Mouse (Mus musculus) cerebral cortex, adult 2 months (tissue): Measurements from ENCODE around the gene Fgfr2.

Source experiments
- WGBS: fragments of 180-500 bp; shearing (Covaris S2); methylation state at CpG from one replicate; pipeline ENCODE4 v1.1.7; 2018; 5-methylcytosine and 5-hydroxymethylcytosine counted together

Gene Fgfr2

DNA sequence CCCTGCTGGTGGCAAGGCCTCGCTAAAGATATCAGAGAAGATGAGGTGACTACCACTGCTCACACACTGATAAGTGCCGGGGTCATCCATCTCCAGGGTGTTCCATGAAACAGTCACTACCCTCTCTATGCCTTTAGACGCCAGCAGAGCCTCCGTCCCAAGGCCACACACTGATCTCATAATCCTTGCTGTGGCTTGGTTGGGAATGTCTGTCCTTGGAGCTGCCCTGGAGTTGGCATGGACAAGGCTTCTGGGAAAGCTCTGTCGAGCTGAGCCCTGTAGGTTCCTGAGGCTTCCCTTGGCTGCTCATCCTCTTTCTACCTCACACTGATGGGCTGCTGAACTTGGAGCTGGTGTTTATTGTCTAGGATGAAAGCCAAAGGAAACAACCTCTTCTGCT lies 2336.4 kb downstream of the Fgfr2 start:
- WGBS: 77% methylated on average over 5 of the region's 5 CpGs

DNA sequence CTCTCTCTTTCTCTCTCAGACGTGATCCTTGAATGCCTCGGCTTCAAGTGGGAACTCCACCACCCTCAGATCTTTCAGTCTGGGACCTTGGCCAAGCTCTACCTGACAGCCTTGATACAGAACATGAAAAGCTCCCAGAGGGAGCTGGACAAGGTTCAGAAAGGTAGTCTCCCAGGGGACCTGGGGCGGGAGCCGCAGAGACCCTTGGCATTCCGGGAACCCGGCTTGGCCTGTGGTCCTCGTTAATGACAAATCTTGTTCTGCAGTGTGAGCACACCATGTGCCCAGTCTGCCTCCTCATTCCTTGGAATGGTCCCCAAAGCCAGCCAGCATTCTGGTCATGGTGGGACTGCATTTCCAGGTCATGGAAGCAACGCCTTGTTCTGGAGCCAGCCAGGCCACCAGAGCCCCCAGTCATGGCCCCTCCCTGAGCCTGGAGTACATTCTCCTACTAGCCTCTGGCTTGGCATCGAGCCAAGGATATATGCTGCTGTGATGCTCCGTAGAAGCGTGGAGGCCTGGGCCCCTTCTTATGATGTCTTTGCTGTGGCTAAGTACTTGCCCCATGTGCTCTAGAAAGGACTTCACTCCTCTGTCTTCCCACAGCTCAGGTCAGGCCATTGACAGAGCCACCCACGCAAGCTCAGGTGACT lies 2337.1 kb downstream of the Fgfr2 start:
- 69% methylated on average over 12 of the region's 12 CpGs for WGBS

DNA sequence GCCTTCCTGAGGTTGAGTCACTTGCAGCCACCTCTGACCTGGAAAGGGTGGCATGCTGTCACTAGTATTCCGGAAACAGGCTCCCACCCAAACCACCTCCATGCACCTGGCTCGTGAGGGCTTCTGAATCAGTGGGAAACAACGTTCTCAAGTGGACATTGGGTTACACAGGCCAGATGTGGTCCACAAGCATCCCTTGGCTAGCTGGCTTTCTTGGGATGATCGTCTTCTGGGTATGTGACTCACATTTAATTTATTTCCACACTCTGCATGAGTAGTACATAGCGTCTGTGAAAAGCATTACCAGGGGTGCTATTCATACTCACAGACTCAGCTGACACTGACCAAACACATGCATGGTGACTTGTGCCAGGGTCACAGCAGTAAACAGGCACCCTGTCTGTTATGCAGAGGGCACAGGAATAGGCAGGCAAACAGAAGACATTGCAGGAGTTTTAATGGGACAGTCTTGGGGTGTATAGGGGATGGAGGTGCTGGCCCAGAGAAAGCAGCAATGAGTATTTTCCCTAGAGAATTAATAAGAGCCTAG lies 2340.6 kb downstream of the Fgfr2 start:
- 74% methylated on average over 5 of the region's 5 CpGs for WGBS

DNA sequence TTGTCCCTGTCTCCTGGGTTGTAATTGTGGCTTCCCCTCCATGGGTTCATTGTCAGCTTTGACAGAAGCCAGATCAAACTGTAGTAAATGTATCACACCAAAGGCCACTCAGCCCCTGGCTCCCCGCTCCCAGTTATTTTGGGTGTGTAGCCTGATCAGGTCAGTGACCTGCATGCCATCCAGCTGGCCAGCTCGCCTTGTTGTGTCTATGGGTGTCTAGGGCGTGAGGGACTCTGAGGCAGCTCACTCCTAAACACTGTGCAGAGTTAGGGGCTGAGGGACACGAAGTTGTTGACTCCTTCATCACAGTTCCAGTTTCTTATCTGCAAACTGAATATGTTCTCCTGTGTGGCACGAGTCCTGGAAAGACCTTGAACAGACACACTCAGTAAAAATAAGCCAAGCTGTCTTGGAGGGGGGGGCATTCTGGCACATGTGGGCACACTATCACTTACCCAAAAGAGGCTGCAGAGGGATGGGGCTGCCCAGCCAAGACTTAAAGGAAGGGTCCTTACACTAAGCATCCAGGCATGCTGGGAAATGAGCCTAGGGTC lies 2342.2 kb downstream of the Fgfr2 start:
- 76% methylated on average over 5 of the region's 5 CpGs for WGBS

DNA sequence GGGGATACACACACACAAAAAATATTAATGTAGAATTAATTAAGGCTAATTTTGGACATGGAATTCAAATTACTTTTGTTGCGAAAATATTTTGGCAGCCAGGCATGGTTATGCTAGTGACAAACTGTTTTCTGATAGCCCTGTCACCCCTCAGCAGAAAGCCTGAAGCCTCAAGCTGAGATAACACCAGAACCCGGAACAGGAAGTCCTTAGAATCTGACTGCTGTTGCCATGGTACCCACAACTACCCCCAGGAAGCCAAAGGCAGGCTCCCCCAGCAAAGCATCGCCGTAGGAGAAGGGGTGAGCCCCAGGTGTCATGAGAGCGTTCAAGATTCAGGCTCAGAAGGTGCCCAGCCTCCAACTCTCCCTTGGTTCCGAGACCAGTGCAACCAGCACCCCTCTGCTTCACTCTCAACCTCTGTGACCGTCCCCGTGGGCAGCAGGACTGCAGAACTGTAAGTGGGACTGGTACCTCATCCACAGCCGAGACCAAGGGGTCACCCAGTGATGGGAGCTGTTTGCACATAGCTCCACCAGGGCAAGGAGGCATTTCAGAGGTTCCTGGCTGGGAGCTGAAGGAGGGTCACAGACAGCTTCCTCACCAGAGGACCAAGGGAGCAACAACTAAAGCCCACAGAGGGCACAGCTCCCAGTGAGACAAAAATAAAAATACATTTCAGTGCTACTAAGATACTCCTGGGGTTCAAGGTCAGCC lies 2349.1 kb downstream of the Fgfr2 start, which contains the start of gene Btbd16:
Gene Btbd16, plus strand, starts transcription at position 156 of the 717 bp plus-strand sequence.
- WGBS: 69% methylated on average over 9 of the region's 9 CpGs

DNA sequence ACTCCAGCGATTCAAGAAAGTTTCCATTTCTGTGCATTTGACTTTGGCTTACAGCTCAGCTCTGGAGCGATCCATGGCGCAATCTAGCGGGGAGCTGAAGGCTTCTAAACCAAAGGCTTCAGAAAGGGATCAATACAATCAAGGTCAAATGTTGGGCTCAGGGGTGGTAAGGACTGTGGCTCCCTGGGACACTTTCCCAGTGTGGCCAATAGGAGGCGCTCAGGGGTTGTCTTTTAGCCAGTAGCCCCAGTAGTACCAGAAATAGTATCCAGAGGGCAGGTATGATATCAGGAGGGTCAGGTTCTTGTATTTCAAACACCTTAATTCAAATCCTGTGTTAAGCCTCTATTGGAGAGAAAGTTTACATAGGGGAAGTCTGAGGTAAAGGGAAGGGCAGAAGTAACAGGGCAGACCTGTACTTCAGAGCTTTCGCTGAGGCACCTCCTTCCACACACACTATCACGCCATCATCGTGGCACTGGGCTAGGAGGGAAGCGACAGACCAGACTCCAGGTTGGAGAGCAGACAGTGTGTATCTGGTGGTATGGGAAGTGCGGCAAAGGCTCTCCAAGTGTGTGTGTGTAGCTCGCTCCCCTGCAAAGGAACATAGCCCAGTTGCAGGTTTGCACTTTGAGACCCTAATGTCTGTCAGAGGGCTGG lies 2349.8 kb downstream of the Fgfr2 start:
- WGBS: 81% methylated on average over 11 of the region's 11 CpGs

DNA sequence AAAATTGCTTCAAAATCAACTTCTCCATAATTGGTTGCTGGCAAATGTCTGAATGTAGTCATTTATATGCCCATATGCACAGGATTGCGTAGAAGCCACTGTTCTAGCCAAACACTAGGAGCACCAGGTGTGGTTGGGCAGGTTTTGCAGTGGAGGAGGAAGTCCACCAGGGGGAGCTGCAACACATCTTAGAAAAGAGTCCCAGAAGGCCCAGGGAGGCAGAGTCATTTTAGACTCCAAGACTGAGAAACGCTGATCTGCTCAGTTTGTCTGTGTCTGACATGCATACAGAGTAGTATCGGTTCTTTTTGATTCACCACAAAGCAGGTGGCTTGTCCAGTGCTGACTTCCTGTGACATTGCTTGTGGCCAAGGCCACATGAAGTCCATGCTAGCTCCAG lies 2352.4 kb downstream of the Fgfr2 start:
- 16% methylated on average over 3 of the region's 3 CpGs for WGBS

DNA sequence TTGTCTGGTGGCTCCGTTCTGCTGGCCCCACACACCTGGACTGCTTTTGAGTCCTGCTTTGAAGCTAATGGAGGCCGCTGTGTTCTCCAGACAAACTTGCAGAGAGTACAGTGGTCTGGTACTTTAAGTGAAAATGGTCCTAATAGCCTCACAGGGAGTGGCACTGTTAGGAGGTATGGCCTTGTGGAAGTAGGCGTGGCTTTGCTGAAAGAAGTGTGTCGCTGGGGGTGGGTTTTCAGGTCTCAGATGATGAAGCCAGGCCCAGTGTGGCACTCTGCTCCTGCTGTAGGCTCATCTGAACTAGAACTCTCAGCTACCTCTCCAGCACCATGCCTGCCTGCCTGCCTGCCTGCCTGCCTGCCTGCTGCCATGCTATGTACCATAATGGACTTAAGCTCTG lies 2355.0 kb downstream of the Fgfr2 start:
- 97% methylated on average over 4 of the region's 4 CpGs for WGBS

DNA sequence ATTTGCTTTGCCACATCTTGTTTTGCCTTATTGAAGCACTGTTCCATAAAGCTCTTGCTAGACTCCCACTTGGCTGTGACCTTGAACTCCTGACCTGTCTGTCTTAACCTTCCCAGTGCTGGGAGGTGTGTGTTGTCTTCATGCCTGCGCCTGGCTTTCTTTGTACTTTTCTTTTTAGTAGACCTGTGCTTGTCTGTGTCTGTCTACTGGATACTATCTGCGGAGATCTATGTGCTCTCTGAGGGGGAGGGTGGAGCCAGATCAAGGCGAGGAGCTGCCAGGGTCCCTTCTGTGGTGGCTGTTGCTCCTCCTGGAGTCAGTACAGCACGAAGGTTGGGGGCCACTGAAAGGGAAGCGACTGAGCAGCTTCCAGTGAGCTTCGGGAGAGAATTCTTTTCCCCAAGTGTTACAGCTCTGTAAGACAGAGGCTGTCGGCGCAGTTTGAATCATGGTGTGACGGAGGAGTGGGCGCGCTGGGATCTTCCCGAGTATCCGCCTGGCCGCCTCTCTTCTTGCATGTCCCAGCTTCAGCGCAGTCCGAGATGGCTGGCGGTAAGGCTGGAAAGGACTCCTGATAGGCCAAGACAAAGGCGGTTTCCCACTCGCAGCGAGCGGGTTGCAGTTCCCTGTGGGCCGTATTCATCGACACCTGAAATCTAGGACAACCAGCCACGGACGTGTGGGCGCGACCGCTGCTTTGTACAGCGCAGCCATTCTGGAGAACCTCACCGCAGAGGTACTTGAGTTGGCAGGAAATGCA lies 2356.6 kb downstream of the Fgfr2 start:
- WGBS: 83% methylated on average over 30 of the region's 30 CpGs

DNA sequence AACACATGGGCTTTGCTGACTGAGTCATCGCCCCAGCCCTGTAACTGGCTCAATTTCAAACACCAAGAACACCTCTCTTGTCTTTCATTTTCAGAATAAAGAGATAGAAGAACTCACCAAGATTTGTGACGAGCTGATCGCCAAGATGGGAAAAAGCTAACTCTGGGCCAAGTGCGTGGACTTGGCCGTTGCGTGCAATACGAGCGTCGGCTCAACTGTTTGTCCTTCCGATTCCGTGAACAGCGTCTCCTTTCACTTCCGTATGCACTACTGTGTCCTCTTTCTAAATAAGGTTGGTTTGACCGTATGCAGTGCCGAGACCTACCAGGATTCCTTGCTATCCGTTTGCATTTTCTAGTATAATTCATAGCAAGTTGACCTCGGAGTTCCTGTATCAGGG lies 2359.0 kb downstream of the Fgfr2 start:
- 90% methylated on average over 17 of the region's 17 CpGs for WGBS

DNA sequence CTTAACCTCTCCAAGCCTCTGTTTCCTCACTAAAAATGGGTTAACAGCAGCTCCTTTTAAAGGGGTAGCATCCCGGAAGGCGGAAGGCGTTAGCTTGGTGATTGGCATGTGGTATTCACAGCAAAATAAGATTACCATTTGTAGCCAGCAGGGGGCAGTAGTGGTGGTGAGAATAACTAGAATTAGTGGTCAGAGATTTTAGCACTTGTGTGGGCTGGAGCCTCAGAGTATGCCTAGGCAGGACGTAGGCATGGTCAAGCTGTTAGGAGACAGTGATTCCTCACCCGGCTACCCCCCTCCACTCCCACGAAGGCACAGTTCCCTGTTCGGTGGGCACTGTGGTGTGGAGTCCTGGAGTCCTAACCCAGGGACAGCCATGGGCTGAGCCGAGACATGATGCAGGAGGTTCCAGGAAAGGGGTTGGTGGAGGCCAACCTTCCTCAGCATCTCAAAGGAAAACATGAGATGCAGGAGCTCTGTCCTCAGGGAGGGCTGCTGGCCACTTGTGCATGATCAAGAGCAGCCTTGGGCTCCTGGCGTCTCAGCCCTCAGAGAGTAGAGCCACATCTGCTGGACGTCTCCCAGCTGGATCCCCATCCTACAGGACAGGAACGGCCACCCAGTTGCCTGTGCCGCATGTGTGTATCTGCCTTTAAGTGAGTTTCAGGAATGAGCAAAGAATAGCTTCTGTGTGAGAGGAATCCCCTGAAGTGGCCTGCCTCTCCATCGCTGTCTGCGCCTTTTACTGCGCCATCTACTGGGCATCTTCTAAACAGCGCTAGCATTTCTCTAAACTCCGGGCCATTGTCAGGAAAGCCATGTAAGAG lies 2360.9 kb downstream of the Fgfr2 start:
- 24% methylated on average over 17 of the region's 17 CpGs for WGBS

DNA sequence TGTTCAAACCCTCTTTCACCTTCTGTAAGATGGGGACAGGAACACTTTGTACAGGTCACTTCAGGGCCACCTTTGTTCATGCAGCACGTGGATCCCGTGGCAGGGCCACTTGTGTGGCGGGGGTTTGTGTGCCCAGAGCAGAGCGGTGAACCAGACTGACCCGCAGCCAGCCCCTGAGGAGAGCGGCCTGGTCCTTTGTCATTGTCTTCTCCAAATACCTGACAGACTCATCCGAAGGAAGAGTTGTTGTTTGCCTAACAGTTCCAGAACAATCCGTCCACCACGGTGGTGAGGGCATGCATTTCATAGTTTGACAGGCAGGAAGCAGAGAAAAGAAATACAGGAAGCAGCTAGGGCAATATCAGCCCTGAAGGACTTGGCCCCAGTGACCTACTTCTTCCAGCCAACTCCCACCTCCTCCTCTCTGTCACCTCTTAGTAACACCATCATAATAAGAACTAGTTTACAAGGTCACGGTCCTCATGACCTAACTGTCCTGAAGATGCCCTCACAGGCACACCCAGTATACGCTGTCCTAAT lies 2365.8 kb downstream of the Fgfr2 start:
- WGBS: 89% methylated on average over 11 of the region's 11 CpGs

DNA sequence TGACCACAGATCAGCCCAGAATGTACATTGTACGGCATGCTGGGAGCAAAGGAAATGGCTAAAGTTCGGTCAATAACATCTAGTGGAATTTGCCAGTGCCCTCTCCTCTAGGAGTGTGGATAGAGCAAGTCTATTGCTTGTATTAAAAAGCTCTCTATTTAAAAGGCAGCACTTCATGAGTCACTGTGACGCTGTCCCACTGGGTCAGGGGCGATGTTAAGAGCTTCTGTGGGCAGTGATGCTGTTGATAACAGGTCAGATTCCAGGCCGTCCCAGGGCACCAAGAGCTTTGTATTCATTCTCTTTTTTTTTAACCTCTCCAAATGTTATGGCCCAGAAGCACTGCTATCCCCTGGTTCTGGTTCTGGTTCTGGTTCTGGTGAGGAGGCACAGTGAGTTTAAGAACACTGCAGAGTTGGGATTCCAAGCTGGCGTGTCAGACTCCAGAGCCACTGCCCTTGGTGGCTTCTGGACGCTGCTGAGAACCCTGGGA lies 2366.8 kb downstream of the Fgfr2 start:
- 86% methylated on average over 7 of the region's 7 CpGs for WGBS

DNA sequence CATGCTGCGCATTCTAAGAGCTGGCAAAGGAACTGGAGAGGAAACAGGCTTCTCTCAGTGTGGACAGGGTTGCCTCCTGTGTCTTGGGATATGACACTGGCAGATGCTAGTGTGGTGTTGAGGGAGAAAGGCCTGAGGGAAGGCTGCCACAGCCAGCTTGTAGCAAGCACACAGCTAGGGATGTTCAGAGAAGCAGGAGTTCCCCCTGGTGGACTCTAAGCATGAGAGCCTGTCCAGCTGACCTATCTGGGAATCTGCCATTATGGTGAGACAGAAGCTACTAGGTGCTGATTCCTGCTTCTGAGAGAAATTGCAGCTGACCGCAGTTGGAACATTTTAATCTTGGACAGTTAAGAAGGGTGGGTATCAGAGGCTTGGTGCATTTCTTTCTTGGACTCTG lies 2368.4 kb downstream of the Fgfr2 start:
- WGBS: 82% methylated on average over 2 of the region's 2 CpGs

DNA sequence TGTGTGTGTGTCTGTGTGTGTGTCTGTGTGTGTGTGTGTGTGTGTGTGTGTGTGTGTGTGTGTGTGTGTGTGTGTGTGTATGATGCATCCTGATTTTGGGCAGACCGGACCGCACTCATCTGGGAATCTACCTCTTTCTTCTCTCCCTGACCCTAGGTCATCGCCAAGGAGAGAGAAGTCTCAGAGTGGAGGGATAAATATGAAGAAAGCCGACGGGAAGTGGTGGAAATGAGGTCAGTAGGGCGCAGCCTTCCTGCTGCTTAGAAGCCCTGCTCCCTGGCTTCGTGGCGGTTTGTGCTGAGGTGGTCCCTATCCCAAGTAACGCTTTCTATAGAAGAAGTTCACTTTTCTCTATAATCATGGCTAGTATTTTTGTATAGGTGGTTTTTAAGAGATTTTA lies 2371.5 kb downstream of the Fgfr2 start:
- WGBS: 75% methylated on average over 9 of the region's 9 CpGs

DNA sequence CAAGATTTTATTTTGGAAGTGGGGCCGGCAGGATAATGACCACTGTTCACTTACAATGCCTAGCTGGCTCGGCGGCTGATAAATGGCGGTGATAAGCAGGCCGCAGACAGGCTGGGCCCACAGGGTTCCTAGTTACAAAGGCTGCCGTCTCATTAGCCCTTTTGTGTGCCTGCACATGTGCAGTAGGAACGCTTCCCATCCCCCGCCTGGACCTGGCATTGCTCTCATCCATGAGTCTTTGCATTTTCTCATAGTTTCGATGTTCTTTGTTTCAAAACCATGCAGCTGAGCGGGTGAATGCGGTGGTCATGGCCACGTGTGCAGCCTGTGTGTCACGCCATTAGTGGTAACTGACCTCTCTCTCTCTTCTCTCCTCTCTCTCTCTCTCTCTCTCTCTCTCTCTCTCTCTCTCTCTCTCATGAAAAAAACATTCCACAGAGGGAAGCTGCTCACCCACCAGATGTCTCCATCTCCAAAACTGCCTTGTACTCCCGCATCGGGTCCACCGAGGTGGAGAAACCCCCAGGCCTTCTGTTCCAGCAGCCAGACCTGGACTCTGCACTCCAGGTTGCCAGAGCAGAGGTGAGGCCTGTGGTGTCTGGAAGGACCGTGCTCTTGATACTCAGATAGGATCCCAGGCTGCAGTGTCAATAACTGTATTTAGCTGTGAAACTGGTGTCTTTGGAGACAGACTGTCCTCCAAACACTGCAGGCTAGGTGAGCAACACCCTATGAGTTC lies 2372.2 kb downstream of the Fgfr2 start:
- WGBS: 42% methylated on average over 17 of the region's 17 CpGs

DNA sequence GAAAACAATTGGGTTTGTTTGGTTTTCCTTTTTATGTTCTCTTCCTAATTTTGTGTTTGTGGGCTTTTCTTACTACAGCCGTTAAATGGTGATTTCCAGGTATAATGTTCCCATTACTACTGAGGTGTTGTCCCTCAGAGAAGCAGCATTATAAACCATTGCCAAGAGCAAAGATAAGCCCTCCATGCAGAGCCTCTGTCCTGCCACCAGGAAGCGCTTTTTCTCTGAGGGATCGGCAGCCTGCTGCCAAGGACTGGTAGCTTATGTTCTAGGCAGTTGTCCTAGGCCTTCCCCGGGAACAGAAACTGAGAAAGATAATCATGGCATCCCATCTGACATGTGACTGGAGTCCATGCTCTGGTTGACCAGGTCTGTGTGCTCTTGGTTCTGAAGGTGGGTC lies 2374.0 kb downstream of the Fgfr2 start:
- 85% methylated on average over 4 of the region's 4 CpGs for WGBS

DNA sequence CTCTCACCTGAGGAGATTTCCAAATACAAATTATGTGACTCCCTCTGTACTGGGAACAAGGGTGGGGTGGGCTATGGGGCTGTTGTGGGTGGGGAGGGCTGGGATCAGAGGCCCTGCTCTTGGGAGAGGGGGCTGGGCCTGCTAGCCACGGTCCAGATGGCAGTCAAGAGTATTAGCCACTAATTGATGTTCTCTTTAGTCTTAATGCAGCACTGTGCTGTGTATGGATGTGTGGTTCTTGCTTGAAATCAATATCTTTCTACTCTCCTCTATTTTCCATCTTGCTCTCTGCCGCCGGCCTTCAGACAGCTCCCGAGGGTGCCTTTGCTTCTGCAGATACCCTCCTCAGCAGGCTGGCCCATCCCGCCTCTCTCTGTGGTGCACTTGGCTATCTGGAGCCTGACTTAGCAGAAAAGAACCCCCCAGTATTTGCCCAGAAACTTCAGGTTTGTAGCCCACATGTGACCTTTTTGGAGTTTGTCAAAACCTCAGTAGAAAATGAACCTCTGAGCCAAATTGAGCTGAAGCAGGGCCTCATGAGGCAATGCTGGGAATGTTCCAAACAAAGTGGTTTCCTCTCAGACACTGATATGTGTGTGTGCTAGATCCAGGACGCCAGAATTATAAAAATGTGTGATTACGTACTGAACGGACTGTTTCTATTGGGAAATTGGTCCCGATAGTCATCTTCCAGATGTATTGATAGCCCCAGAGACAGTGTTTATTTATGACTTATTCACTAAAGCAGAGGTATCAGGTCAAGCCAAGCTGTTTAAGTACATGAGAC lies 2379.7 kb downstream of the Fgfr2 start:
- 81% methylated on average over 9 of the region's 9 CpGs for WGBS

DNA sequence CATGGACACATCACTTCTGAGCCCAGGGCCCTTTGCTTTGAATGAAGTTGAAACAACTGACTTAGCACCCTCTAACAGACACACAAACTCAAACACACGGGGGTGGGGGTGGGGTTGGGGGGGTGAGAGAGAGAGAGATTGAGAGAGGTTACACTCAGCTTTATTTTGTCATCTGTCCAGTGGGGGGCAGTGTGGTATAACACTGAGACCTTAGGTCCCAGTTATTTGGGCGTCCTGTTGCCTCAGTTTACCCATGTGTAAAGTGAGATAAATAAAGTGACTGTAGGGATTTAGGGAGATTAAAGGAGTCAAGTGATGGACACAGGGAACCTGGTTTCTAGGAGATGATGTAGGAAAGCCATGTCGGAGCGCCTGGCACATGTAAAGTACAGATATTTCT lies 2382.1 kb downstream of the Fgfr2 start:
- 81% methylated on average over 4 of the region's 4 CpGs for WGBS
